Mouse (Mus musculus) E14TG2a.4 (cell line): ENCODE measurements around the gene Chrm4.

Experiments
- CTCF ChIP-seq: conservative IDR thresholded peaks from 2 replicates; pipeline ENCODE4 v1.5.1; 2014; ENCODE audit warnings: low read length
- POU5F1 ChIP-seq: IDR thresholded peaks from 2 replicates; pipeline ENCODE4 v1.6.1; 2014; ENCODE audit warnings: low read length, borderline replicate concordance

GRCm38 (mm10) chr2:91920130-91920529 is 6.9 kb upstream of the Chrm4 start:
- TF ChIP-seq CTCF (no peak), POU5F1 (no peak)
